In genomic region chr7:26835059-26835458, GRCm38 (mm10) we compare ENCODE assay signal across 12 mouse cellular contexts. TPM values are rescaled to one million over a fixed set of nuclear protein-coding genes. Genes with fewer than 3 reads are reported as not detected.
DNase-seq lines count a peak whose midpoint lies in the region; ATAC-seq and TF ChIP-seq lines count a peak whose summit lies in the region.
"Not testable (repeated sequence)": the region's sequence is repeated elsewhere in the genome, so short reads cannot be mapped to it uniquely, and the experiment has no call there.
"Had no signal": no experiment of that assay in that cellular context is flagged by ENCODE, and none has a peak within 500 bp of the region (broad histone marks: within the 10 kb centered on the region; RNA-seq: fewer than 3 reads in every experiment).

Cyp2a5 (plus strand) TSS chr7:26835305.

- peak; percentile 77 for DNase-seq in heart, adult 11 months
- DNase-seq in kidney, adult 18-20 months = peak; percentile 69
- DNase-seq in kidney, postnatal 0 days (ENCODE audit: low spot score) = not testable (repeated sequence)
- peak; percentile 67 to 90 for DNase-seq in kidney, postnatal 36 days
- peak; percentile 30 for DNase-seq in liver, postnatal 0 days
- peak; percentile 18 for DNase-seq in stomach, postnatal 0 days (ENCODE audit: low spot score)

- not testable (repeated sequence) for H3K4me3 ChIP-seq in intestine, embryonic 15.5 days (replicated peaks); kidney, postnatal 0 days (replicated peaks; ENCODE audit: low read depth, low read length); liver, postnatal 0 days (ENCODE audit: low read depth, low read length); stomach, postnatal 0 days (ENCODE audit: low read depth, low read length)

- TF ChIP-seq CTCF in kidney, postnatal 0 days (IDR thresholded peaks at IDR 0.05; ENCODE audit: low read depth); liver, postnatal 0 days (IDR thresholded peaks at IDR 0.05; ENCODE audit: low read depth); stomach, postnatal 0 days (IDR thresholded peaks at IDR 0.05; ENCODE audit: low read depth): not testable (repeated sequence)

- TF ChIP-seq EP300 in liver, postnatal 0 days (IDR thresholded peaks at IDR 0.05; ENCODE audit: low read depth); stomach, postnatal 0 days (optimal IDR thresholded peaks at IDR 0.05): not testable (repeated sequence)

- not testable (repeated sequence) for H3K4me2 ChIP-seq in intestine, embryonic 15.5 days (replicated peaks); kidney, postnatal 0 days (ENCODE audit: low read length); liver, postnatal 0 days (ENCODE audit: low read depth, low read length); stomach, postnatal 0 days (replicated peaks; ENCODE audit: low read depth)

- ATAC-seq in intestine, embryonic 15.5 days = peak; percentile 36; the same call in 1 of the 2 replicates
- 0 out of 2 replicates have a peak, but pooled peaks have one; percentile 25 for ATAC-seq in kidney, postnatal 0 days (replicated peaks; ENCODE audit: low FRiP score, low read depth)
- peak; percentile 73 for ATAC-seq in liver, postnatal 0 days
- not testable (repeated sequence) for ATAC-seq in stomach, postnatal 0 days (ENCODE audit: low FRiP score, low TSS enrichment)

- WGBS in intestine, embryonic 15.5 days = 81% methylated on average over 3 of the region's 3 CpGs
- 72% methylated on average over 3 of the region's 3 CpGs for WGBS in kidney, postnatal 0 days
- 56% methylated on average over 3 of the region's 3 CpGs for WGBS in liver, postnatal 0 days (ENCODE audit: insufficient replicate concordance)
- WGBS in stomach, postnatal 0 days = 70% methylated on average over 3 of the region's 3 CpGs

- not testable (repeated sequence) for H3K9ac ChIP-seq in intestine, embryonic 15.5 days; kidney, postnatal 0 days (ENCODE audit: low read depth, low read length); liver, postnatal 0 days (replicated peaks); stomach, postnatal 0 days (ENCODE audit: low read length)

- not testable (repeated sequence) for H3K27ac ChIP-seq in intestine, embryonic 15.5 days; kidney, postnatal 0 days; liver, postnatal 0 days (ENCODE audit: low read depth); stomach, postnatal 0 days (replicated peaks)

- H3K9me3 ChIP-seq in intestine, embryonic 15.5 days; kidney, postnatal 0 days (replicated peaks; ENCODE audit: low read length); liver, postnatal 0 days (ENCODE audit: low read length); stomach, postnatal 0 days (ENCODE audit: control insufficient read depth, low read length): not testable (repeated sequence)

- not testable (repeated sequence) for H3K4me1 ChIP-seq in intestine, embryonic 15.5 days (replicated peaks); kidney, postnatal 0 days (replicated peaks; ENCODE audit: insufficient read depth, low read length); liver, postnatal 0 days (ENCODE audit: insufficient read depth); stomach, postnatal 0 days (replicated peaks; ENCODE audit: control insufficient read depth, insufficient read depth)

- not testable (repeated sequence) for H3K36me3 ChIP-seq in intestine, embryonic 15.5 days; kidney, postnatal 0 days (ENCODE audit: insufficient read depth, low read length); liver, postnatal 0 days (replicated peaks; ENCODE audit: insufficient read depth, low read length); stomach, postnatal 0 days (ENCODE audit: control insufficient read depth, insufficient read depth, low read length)

- not testable (repeated sequence) for H3K27me3 ChIP-seq in intestine, embryonic 15.5 days (replicated peaks); kidney, postnatal 0 days (ENCODE audit: insufficient read depth, low read length); liver, postnatal 0 days (ENCODE audit: insufficient read depth, low read length); stomach, postnatal 0 days (ENCODE audit: control insufficient read depth, insufficient read depth, low read length)

RNA-seq across cellular contexts. Expression of gene Cyp2a5, which starts in this region (rescaled TPM):
- not detected in 2 replicates for polyA plus RNA-seq in intestine, embryonic 15.5 days (2015; fragmentation: Nextera tagmentation; extraction: Ambion mirVana)
- not detected in 2 replicates for polyA plus RNA-seq in kidney, postnatal 0 days (2015; fragmentation: Nextera tagmentation; extraction: Ambion mirVana)
- 5.4 and 5.6 TPM in 2 replicates for polyA plus RNA-seq in liver, postnatal 0 days (2015; fragmentation: Nextera tagmentation; extraction: Ambion mirVana)
- polyA plus RNA-seq in stomach, postnatal 0 days (2015; fragmentation: Nextera tagmentation; extraction: Ambion mirVana) = 7.4 and 15.1 TPM in 2 replicates
- polyA plus RNA-seq: embryonic facial prominence, embryonic 12.5 days; forebrain, embryonic 11.5 days; G1E; heart, embryonic 10.5 days; heart, embryonic 14.5 days had no signal

Comparison
In these comparisons a context has a peak if more than half of its experiments do, and no peak if none do; other contexts are left out.
1. Peak in ATAC-seq in intestine, embryonic 15.5 days; RNA of the gene not detected or under 1 TPM.
2. Peak in ATAC-seq in kidney, postnatal 0 days; RNA of the gene not detected or under 1 TPM.